Mouse (Mus musculus): ENCODE data around the gene Olfr972. TPM values are rescaled to one million over a fixed set of nuclear protein-coding genes. Genes with fewer than 3 reads are reported as not detected.

Gene Olfr972
- polyA plus RNA-seq, 1 experiment from 2014 or later: not detected

DNA sequence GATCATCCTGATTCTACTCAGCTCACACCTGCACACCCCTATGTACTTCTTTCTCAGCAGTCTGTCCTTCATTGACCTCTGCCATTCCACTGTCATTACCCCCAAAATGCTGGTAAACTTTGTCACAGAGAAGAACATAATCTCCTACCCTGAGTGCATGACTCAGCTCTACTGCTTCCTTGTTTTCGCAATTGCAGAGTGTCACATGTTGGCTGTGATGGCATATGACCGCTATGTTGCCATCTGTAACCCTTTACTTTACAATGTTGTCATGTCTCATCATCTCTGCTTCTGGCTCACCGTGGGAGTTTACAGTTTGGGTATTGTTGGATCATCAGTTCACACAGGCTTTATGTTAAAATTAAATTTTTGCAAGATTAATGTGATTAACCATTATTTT, 43.7 kb downstream of the Olfr972 start:
- no peaks in the 10 kb centered on the region for H3K9me3 ChIP-seq (ENCODE audit: control insufficient read depth, low read length)
- H3K4me3 ChIP-seq (ENCODE audit: low read depth, low read length): no peak overlapping the region
- 77% methylated on average over 3 of the region's 3 CpGs for WGBS
- H3K36me3 ChIP-seq (ENCODE audit: control insufficient read depth, insufficient read depth, low read length): no peaks in the 10 kb centered on the region
- no peak for TF ChIP-seq EP300 (optimal IDR thresholded peaks at IDR 0.05)
- TF ChIP-seq CTCF (IDR thresholded peaks at IDR 0.05; ENCODE audit: low read depth): no peak
- ATAC-seq (ENCODE audit: low FRiP score, low TSS enrichment): no peak
- H3K9ac ChIP-seq (ENCODE audit: low read length): no peak overlapping the region
- no peak overlapping the region for H3K4me2 ChIP-seq (replicated peaks; ENCODE audit: low read depth)
- H3K4me1 ChIP-seq (replicated peaks; ENCODE audit: control insufficient read depth, insufficient read depth): no peaks in the 10 kb centered on the region
- DNase-seq (ENCODE audit: low spot score): no peak
- no peak overlapping the region for H3K27ac ChIP-seq (replicated peaks)
- no peaks in the 10 kb centered on the region for H3K27me3 ChIP-seq (ENCODE audit: control insufficient read depth, insufficient read depth, low read length)

Other genes with a start within 250 kb of the Olfr972 start
- not detected in 2 replicates for gene Olfr960, start 245.0 kb upstream of the Olfr972 start, polyA plus RNA-seq (2015; fragmentation: Nextera tagmentation; extraction: Ambion mirVana)
- not detected in 2 replicates for gene Olfr961, start 221.3 kb upstream of the Olfr972 start, polyA plus RNA-seq (2015; fragmentation: Nextera tagmentation; extraction: Ambion mirVana)
- gene Olfr963, start 199.2 kb upstream of the Olfr972 start, polyA plus RNA-seq (2015; fragmentation: Nextera tagmentation; extraction: Ambion mirVana): not detected in 2 replicates
- gene Olfr149, start 159.3 kb upstream of the Olfr972 start, polyA plus RNA-seq (2015; fragmentation: Nextera tagmentation; extraction: Ambion mirVana): not detected in 2 replicates
- not detected in 2 replicates for gene Olfr965, start 155.1 kb upstream of the Olfr972 start, polyA plus RNA-seq (2015; fragmentation: Nextera tagmentation; extraction: Ambion mirVana)
- not detected in 2 replicates for gene Olfr150, start 135.4 kb upstream of the Olfr972 start, polyA plus RNA-seq (2015; fragmentation: Nextera tagmentation; extraction: Ambion mirVana)
- gene Olfr967, start 120.2 kb upstream of the Olfr972 start, polyA plus RNA-seq (2015; fragmentation: Nextera tagmentation; extraction: Ambion mirVana): not detected in 2 replicates
- gene Olfr968, start 83.2 kb upstream of the Olfr972 start, polyA plus RNA-seq (2015; fragmentation: Nextera tagmentation; extraction: Ambion mirVana): not detected in 2 replicates
- not detected in 2 replicates for gene Olfr969, start 75.5 kb upstream of the Olfr972 start, polyA plus RNA-seq (2015; fragmentation: Nextera tagmentation; extraction: Ambion mirVana)
- not detected in 2 replicates for gene Olfr970, start 57.6 kb upstream of the Olfr972 start, polyA plus RNA-seq (2015; fragmentation: Nextera tagmentation; extraction: Ambion mirVana)
- gene Olfr971, start 29.5 kb upstream of the Olfr972 start, polyA plus RNA-seq (2015; fragmentation: Nextera tagmentation; extraction: Ambion mirVana): not detected in 2 replicates
- gene Olfr229, start 40.9 kb downstream of the Olfr972 start, polyA plus RNA-seq (2015; fragmentation: Nextera tagmentation; extraction: Ambion mirVana): not detected in 2 replicates
- not detected in 2 replicates for gene Olfr974, start 71.1 kb downstream of the Olfr972 start, polyA plus RNA-seq (2015; fragmentation: Nextera tagmentation; extraction: Ambion mirVana)
- gene Olfr975, start 85.6 kb downstream of the Olfr972 start, polyA plus RNA-seq (2015; fragmentation: Nextera tagmentation; extraction: Ambion mirVana): not detected in 2 replicates
- not detected in 2 replicates for gene Olfr976, start 94.7 kb downstream of the Olfr972 start, polyA plus RNA-seq (2015; fragmentation: Nextera tagmentation; extraction: Ambion mirVana)
- not detected in 2 replicates for gene Olfr978, start 125.7 kb downstream of the Olfr972 start, polyA plus RNA-seq (2015; fragmentation: Nextera tagmentation; extraction: Ambion mirVana)
- gene Olfr979, start 137.0 kb downstream of the Olfr972 start, polyA plus RNA-seq (2015; fragmentation: Nextera tagmentation; extraction: Ambion mirVana): not detected in 2 replicates
- not detected in 2 replicates for gene Olfr980, start 143.2 kb downstream of the Olfr972 start, polyA plus RNA-seq (2015; fragmentation: Nextera tagmentation; extraction: Ambion mirVana)
- 0.02 TPM in 1 of 2 replicates, not detected in the other for gene Olfr981, start 155.0 kb downstream of the Olfr972 start, polyA plus RNA-seq (2015; fragmentation: Nextera tagmentation; extraction: Ambion mirVana)
- gene Olfr982, start 207.4 kb downstream of the Olfr972 start, polyA plus RNA-seq (2015; fragmentation: Nextera tagmentation; extraction: Ambion mirVana): not detected in 2 replicates
- gene Olfr983, start 227.2 kb downstream of the Olfr972 start, polyA plus RNA-seq (2015; fragmentation: Nextera tagmentation; extraction: Ambion mirVana): not detected in 2 replicates
- not detected in 2 replicates for gene Olfr984, start 247.8 kb downstream of the Olfr972 start, polyA plus RNA-seq (2015; fragmentation: Nextera tagmentation; extraction: Ambion mirVana)